ENCODE assay signal across 10 mouse cellular contexts in genomic region chr7:81186036-81186435, GRCm38 (mm10). TPM values are rescaled to one million over a fixed set of nuclear protein-coding genes. Genes with fewer than 3 reads are reported as not detected.
DNase-seq lines count a peak whose midpoint lies in the region; TF ChIP-seq lines count a peak whose summit lies in the region.
"Not testable (repeated sequence)": the region's sequence is repeated elsewhere in the genome, so short reads cannot be mapped to it uniquely, and the experiment has no call there.
"Had no signal": no experiment of that assay in that cellular context is flagged by ENCODE, and none has a peak within 500 bp of the region (broad histone marks: within the 10 kb centered on the region; RNA-seq: fewer than 3 reads in every experiment).

No protein-coding gene starts in this region.

- H3K4me3 ChIP-seq in kidney, adult 2 months (ENCODE audit: insufficient read depth, low read depth, low read length): not testable (repeated sequence)

- not testable (repeated sequence) for H3K4me1 ChIP-seq in kidney, adult 2 months (ENCODE audit: control insufficient read depth, insufficient read depth, low read length)

- DNase-seq in NIH3T3 (ENCODE audit: low read depth): peak; percentile 72
- peak; percentile 59 for DNase-seq in adrenal gland, postnatal 14 days
- peak; percentile 46 to 57 for DNase-seq in cerebellum, postnatal 10 days
- peak; percentile 19 to 24 for DNase-seq in cerebellum, postnatal 36 days
- peak; percentile 86 for DNase-seq in kidney, adult 2 months
- DNase-seq in kidney, postnatal 10 days: peak; percentile 69
- peak; percentile 65 to 80 for DNase-seq in kidney, postnatal 36 days
- DNase-seq in ovary, postnatal 14 days (ENCODE audit: low spot score): peak; percentile 42

- not testable (repeated sequence) for H3K36me3 ChIP-seq in kidney, adult 2 months (ENCODE audit: control insufficient read depth, insufficient read depth, low read length)

- H3K27me3 ChIP-seq in kidney, adult 2 months (replicated peaks; ENCODE audit: control insufficient read depth, insufficient read depth, low read length): not testable (repeated sequence)

- not testable (repeated sequence) for TF ChIP-seq POLR2A in kidney, adult 2 months (IDR thresholded peaks at IDR 0.05; ENCODE audit: low read depth, low read length)

- not testable (repeated sequence) for TF ChIP-seq CTCF in kidney, adult 2 months (conservative IDR thresholded peaks at IDR 0.05; ENCODE audit: insufficient read depth, insufficient read length, low read depth, low read length)

- not testable (repeated sequence) for H3K27ac ChIP-seq in kidney, adult 2 months (ENCODE audit: insufficient read depth, low read depth, low read length)

RNA-seq across cellular contexts. Expression of gene Pde8a, which starts 27.4 kb away (rescaled TPM):
- 33.3 and 38.6 TPM in 2 replicates for total RNA-seq in adrenal gland, postnatal 14 days (2021)
- 31.6 and 31.8 TPM in 2 replicates for polyA plus RNA-seq in kidney, adult 2 months (2012; rRNA removed)
- total RNA-seq: MEL had no signal
- polyA plus RNA-seq: erythroblast, embryonic 14.5 days had no signal

Comparison
In these comparisons a context has a peak if more than half of its experiments do, and no peak if none do; other contexts are left out.
1. DNase-seq: peak in every context shown above with its lines; median percentile 86 in kidney, adult 2 months; 72 in kidney, postnatal 36 days; 72 in NIH3T3; 69 in kidney, postnatal 10 days; 59 in adrenal gland, postnatal 14 days; 52 in cerebellum, postnatal 10 days; 42 in ovary, postnatal 14 days; 22 in cerebellum, postnatal 36 days.